Mouse (Mus musculus) small intestine, adult 2 months (tissue): ENCODE data around the gene Gstp3. TPM values are rescaled to one million over a fixed set of nuclear protein-coding genes. Genes with fewer than 3 reads are reported as not detected.
"Not testable (repeated sequence)": the region's sequence is repeated elsewhere in the genome, so short reads cannot be mapped to it uniquely, and the experiment has no call there.

Experiments used
- H3K27ac ChIP-seq: fragments of 200-500 bp; 2 replicates; pipeline ENCODE4 v1.5.1; 2012; ENCODE audit warnings: low read depth, low read length, control low read depth, inconsistent platforms; ENCODE audit not compliant: insufficient read depth
- H3K27me3 ChIP-seq: fragments of 200-500 bp; 2 replicates; pipeline ENCODE4 v1.6.1; 2012; ENCODE audit warnings: mild to moderate bottlenecking, moderate library complexity, low read length, inconsistent platforms; ENCODE audit not compliant: control insufficient read depth, insufficient read depth
- H3K36me3 ChIP-seq: fragments of 200-500 bp; 2 replicates; pipeline ENCODE4 v1.6.1; 2012; ENCODE audit warnings: mild to moderate bottlenecking, low read length, control low read depth, inconsistent platforms; ENCODE audit not compliant: control insufficient read depth, insufficient read depth
- H3K4me1 ChIP-seq: fragments of 200-500 bp; 2 replicates; pipeline ENCODE4 v1.6.1; 2012; ENCODE audit warnings: low read length, inconsistent platforms, mixed read lengths; ENCODE audit not compliant: control insufficient read depth, insufficient read depth, insufficient read length
- H3K4me3 ChIP-seq: fragments of 200-500 bp; 2 replicates; pipeline ENCODE4 v1.5.1; 2012; ENCODE audit warnings: low read depth, mild to moderate bottlenecking, control low read depth, inconsistent platforms, low read length, moderate library complexity
- CTCF ChIP-seq: fragments of 200-500 bp; IDR thresholded peaks from 2 replicates; pipeline ENCODE4 v1.5.1; 2012; ENCODE audit warnings: low read depth, mild to moderate bottlenecking, control low read depth, inconsistent platforms, low read length, moderate library complexity, mixed read lengths; ENCODE audit not compliant: insufficient replicate concordance, insufficient read length; ENCODE audit errors: extremely low read depth
- POLR2A ChIP-seq: fragments of 200-500 bp; IDR thresholded peaks from 2 replicates; pipeline ENCODE4 v1.6.1; 2012; ENCODE audit warnings: low read depth, mild to moderate bottlenecking, control low read depth, inconsistent platforms, low read length, moderate library complexity
- WGBS: fragments of 180-500 bp; shearing (Covaris S2); methylation state at CpG from one replicate; pipeline ENCODE4 v1.1.7; 2018; 5-methylcytosine and 5-hydroxymethylcytosine counted together
- polyA plus RNA-seq: library from polyadenylated mRNA; depleted of rRNA; stranded (reverse); fragments of >200 nt; gene quantifications from 2 replicates; pipeline ENCODE4 v1.2.3, GENCODE M21; 2012

Gene Gstp3
- polyA plus RNA-seq, 1 experiment = 15.0 TPM

DNA sequence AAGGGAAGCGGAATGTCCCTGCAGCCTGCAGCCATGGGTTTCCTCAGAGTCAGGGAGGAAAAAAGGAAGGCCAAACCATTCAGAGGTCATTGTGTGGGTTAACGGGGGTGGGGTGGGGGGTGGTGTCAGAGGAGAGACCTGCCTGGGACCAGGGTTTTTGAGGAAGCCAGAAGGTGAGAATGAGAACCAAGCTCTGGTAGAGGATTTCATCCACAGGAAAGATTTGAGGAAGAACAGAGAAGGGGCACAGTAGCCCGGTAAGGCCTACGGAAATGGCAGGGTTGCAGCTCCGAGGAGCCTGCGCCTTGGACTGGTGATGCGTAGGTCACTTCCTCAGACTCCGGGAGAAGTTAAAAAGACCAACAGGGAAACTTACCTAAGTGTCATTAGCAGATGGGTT is 11.4 kb upstream of the Gstp3 start:
- 91% methylated on average over 8 of the region's 8 CpGs for WGBS
- no peak overlapping the region for H3K4me3 ChIP-seq
- H3K27me3 ChIP-seq = no peaks in the 10 kb centered on the region

DNA sequence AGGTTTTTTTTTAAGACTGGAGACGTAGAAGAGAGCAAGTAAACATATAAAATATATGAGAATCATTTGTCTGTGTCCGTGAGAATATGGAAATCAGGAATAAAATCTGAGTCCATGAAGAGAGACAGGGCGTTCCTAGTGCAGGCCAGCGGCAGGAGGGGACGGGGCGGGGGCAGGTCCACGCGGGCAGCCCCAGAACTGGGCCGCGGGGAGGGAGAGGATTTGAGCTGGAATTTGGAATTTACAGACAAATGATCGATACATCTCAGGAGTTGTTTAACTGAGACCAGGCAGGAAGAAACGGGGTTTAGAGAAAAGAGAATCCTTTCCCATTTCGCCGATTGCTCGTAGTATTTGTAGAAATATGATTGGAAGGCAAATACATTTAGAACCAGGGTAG is 10.9 kb upstream of the Gstp3 start:
- Histone ChIP-seq H3K27me3 (no peaks in the 10 kb centered on the region), H3K27ac (no peak overlapping the region), H3K36me3 (no peaks in the 10 kb centered on the region), H3K4me3 (no peak overlapping the region), H3K4me1 (peaks cover 17% of the 10 kb centered on the region)
- TF ChIP-seq CTCF = no peak
- no peak for TF ChIP-seq POLR2A
- WGBS = 83% methylated on average over 15 of the region's 15 CpGs

More for the DNA sequence above, 11.4 kb upstream of the Gstp3 start:
- no peaks in the 10 kb centered on the region for H3K36me3 ChIP-seq
- H3K4me1 ChIP-seq = peaks cover 17% of the 10 kb centered on the region
- no peak overlapping the region; the same call in 1 of the 2 replicates for H3K27ac ChIP-seq
- TF ChIP-seq CTCF (no peak), POLR2A (no peak)

DNA sequence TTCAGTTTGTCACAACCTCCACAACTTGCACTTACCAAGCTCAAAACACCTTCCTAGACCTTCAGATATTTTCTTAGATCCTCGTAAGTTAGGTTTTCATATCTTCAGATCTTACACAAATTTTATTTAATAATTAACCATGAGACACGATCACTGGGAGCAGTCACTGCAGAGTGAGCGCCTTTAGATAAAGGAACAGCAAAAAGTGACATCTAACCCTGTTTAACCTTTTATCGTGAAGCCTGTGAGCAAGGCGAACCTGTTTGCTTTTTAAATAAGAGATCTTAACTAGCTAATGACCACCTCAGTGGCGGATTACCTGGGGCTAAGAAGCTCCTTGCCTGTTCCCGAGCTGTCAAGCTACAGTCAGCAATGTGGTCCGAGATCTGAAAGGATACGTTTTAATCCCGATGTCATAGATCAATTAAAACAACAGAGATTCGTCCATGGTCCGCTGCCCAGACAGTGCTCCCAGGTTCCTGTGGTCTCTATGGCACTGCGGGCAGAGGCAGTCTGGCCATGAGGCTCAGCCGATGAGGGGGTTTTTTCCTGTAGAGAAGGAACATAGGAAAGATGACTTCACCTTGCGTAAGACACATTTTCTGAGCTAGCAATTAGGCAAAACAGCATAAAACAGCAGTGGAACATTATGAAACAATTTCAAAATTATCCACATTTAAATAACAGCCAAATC is 9.5 kb upstream of the Gstp3 start:
- WGBS = 25% methylated on average over 15 of the region's 15 CpGs
- no peak for TF ChIP-seq POLR2A
- H3K27ac ChIP-seq = peak overlapping the region; percentile 60
- peaks cover 17% of the 10 kb centered on the region for H3K4me1 ChIP-seq
- no peak overlapping the region for H3K4me3 ChIP-seq
- H3K27me3 ChIP-seq = no peaks in the 10 kb centered on the region
- H3K36me3 ChIP-seq = no peaks in the 10 kb centered on the region

DNA sequence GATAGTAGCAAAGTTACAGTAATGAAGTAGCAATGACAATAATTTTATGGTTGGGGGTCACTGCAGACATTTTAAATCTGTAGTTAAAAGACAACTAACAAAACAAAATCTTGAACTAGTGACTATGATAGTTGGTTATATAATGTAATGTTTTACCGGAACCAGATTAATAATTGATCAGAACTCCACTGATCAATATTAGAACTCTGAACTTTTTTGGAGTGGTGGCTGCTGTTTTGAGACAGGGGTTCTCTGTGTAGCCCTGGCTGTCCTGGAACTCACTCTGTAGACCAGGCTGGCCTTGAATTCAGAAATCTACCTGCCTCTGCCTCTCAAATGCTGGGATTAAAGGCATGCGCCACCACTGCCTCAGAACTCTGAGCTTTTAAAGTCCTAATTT is 8.9 kb upstream of the Gstp3 start:
- H3K4me1 ChIP-seq = peaks cover 17% of the 10 kb centered on the region
- not testable (repeated sequence) for H3K4me3 ChIP-seq, H3K27me3 ChIP-seq, H3K36me3 ChIP-seq
- H3K27ac ChIP-seq = peak overlapping the region; percentile 60
- WGBS = 36% methylated on average over 2 of the region's 2 CpGs

DNA sequence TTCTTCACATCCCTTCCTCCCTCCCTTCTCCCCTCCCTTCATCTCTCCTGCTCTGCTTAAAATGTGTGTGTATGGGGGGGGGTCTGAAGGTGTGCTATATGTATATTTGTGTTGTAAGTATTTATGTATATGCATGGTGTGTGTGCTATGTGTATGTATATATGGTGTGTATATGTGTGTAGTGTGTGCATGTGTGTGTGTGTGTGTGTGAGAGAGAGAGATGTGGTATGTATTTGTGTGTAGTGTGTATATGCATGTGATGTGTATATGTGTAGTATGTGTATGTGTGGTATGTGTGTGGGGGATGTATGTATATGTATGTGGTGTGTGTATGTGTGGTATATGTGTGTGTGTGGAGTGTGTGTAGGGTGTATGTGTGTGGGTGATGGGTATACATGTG is 7.5 kb upstream of the Gstp3 start:
- TF ChIP-seq POLR2A (no peak), CTCF (no peak)
- Histone ChIP-seq H3K27me3 (no peaks in the 10 kb centered on the region), H3K4me3 (no peak overlapping the region), H3K4me1 (peaks cover 14% of the 10 kb centered on the region), H3K36me3 (no peaks in the 10 kb centered on the region), H3K27ac (no peak overlapping the region)

DNA sequence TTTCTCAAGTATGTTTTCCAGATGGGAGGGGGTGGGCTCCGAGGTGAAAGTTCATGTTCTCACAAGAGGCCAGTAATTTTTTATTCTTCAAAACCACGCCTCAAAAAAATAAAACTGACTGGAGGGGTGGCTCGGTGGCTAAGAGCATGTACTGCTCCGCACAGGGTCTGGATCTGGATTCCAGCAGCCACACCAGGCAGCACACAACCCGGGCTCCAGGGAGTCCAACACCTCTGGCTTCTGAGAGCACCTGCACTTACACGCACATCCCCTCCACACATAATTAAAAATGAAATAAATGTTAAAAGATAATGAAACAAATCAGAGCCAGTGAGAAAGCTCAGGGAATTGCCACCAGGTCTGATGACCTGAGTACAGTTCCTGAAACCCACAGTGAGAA is 6.9 kb upstream of the Gstp3 start:
- H3K27me3 ChIP-seq = no peaks in the 10 kb centered on the region
- TF ChIP-seq POLR2A = no peak
- TF ChIP-seq CTCF = no peak
- H3K27ac ChIP-seq = 0 out of 2 replicates have a peak overlapping the region, but pooled peaks have one; percentile 15
- H3K36me3 ChIP-seq = no peaks in the 10 kb centered on the region
- no peak overlapping the region for H3K4me3 ChIP-seq
- peaks cover 14% of the 10 kb centered on the region for H3K4me1 ChIP-seq
- WGBS = 41% methylated on average over 6 of the region's 6 CpGs

DNA sequence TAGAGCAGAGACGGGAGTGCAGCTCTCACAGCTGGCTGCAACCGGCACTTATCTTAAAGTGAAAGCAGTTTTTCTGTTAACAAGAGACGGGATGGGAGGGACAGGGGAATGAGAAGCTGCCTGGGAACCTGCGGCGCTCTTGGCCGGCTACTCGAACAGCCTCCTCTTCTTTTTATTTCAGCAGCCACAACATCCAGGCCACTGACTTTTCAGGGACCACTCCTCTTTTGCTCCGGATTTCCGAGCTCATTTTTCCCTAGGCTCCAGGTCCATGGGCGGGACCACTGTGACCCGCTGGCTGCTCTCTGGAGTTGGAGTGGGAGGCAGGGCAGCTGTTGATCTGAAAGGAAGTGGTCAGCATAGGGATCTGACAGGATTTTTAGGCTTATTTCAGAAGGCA is 5.1 kb upstream of the Gstp3 start:
- not testable (repeated sequence) for H3K27me3 ChIP-seq, H3K4me3 ChIP-seq, H3K36me3 ChIP-seq
- Histone ChIP-seq H3K27ac (peak overlapping the region; percentile 77; the same call in 1 of the 2 replicates), H3K4me1 (peaks cover 10% of the 10 kb centered on the region)
- 7% methylated on average over 5 of the region's 11 CpGs for whole genome bisulfite sequencing

DNA sequence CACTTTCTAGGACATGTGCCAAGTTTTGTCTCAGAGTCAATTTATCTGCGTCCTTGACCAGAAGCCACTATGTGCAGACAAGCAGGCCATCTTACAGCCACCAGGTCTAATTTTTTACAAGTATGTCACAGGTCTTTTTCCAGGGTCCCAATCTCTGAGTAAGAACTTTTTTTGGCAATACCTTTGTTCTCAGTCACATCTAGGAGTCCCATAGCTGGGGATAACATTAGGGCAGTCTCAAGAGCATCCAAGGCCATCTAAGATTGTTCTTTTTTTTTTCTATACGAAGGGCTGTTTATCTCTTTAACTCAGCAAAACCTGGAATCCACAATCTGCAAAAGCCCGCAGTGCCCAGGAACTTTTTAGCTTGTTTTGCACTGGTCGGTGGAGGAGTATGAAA is 4.0 kb upstream of the Gstp3 start:
- Histone ChIP-seq H3K27ac (peak overlapping the region; percentile 46; the same call in 1 of the 2 replicates), H3K4me1 (peaks cover 16% of the 10 kb centered on the region)
- H3K27me3 ChIP-seq, H3K36me3 ChIP-seq, H3K4me3 ChIP-seq: not testable (repeated sequence)
- WGBS = 17% methylated on average over 4 of the region's 4 CpGs
